Mouse (Mus musculus) lung, adult 18-20 months (tissue): ENCODE data around the gene Gpr84.

ENCODE experiments used
- DNase-seq, 2 experiments: peaks; one replicate each; pipeline ENCODE4 v3.0.0; 2022; ENCODE audit warnings: mixed read lengths in 2 of 2

The Gpr84 gene

GRCm38 (mm10) chr15:103310365-103310910 lies at the start of gene Gpr84:
TSS of gene Gpr84 (minus strand) at chr15:103310612.
- DNase-seq, result no peak

- no peak for DNase-seq
Measured at GRCm38 (mm10) chr15:103359869-103360602, 49.6 kb upstream of the Gpr84 start.

GRCm38 (mm10) chr15:103359122-103359510 lies 48.7 kb upstream of the Gpr84 start:
- no peak for DNase-seq

GRCm38 (mm10) chr15:103358278-103359121 lies 48.1 kb upstream of the Gpr84 start:
- no peak for DNase-seq

- no peak for DNase-seq
Measured at GRCm38 (mm10) chr15:103357817-103358216, 47.4 kb upstream of the Gpr84 start.

- DNase-seq, result no peak
Measured at GRCm38 (mm10) chr15:103356130-103356529, 45.7 kb upstream of the Gpr84 start.

GRCm38 (mm10) chr15:103355420-103355819 lies 45.0 kb upstream of the Gpr84 start:
- no peak for DNase-seq

- DNase-seq, result no peak
Measured at GRCm38 (mm10) chr15:103354690-103355089, 44.3 kb upstream of the Gpr84 start.

GRCm38 (mm10) chr15:103353511-103354256 lies 43.3 kb upstream of the Gpr84 start:
- DNase-seq, result no peak

- DNase-seq, result no peak
Measured at GRCm38 (mm10) chr15:103352856-103353255, 42.4 kb upstream of the Gpr84 start.

- DNase-seq, result peak; percentile 64 to 72
Measured at GRCm38 (mm10) chr15:103347275-103347684, 36.9 kb upstream of the Gpr84 start.

GRCm38 (mm10) chr15:103345789-103346188 lies 35.4 kb upstream of the Gpr84 start:
- no peak for DNase-seq

- DNase-seq, result no peak
Measured at GRCm38 (mm10) chr15:103343556-103343955, 33.1 kb upstream of the Gpr84 start.

GRCm38 (mm10) chr15:103343008-103343407 lies 32.6 kb upstream of the Gpr84 start:
- DNase-seq, result no peak

- DNase-seq, result peak; percentile 63 to 76
Measured at GRCm38 (mm10) chr15:103342415-103342814, 32.0 kb upstream of the Gpr84 start.

- no peak for DNase-seq
Measured at GRCm38 (mm10) chr15:103341547-103341946, 31.1 kb upstream of the Gpr84 start.

- DNase-seq, result no peak
Measured at GRCm38 (mm10) chr15:103340786-103341185, 30.4 kb upstream of the Gpr84 start.

- no peak for DNase-seq
Measured at GRCm38 (mm10) chr15:103339961-103340337, 29.5 kb upstream of the Gpr84 start, which contains the start of gene Zfp385a. TSS of gene Zfp385a (minus strand) at chr15:103340093.

GRCm38 (mm10) chr15:103339166-103339960 lies 29.0 kb upstream of the Gpr84 start:
- DNase-seq, result no peak

- no peak for DNase-seq
Measured at GRCm38 (mm10) chr15:103338829-103339165, 28.4 kb upstream of the Gpr84 start.

GRCm38 (mm10) chr15:103336996-103337667 lies 26.7 kb upstream of the Gpr84 start:
- no peak for DNase-seq
